ENCODE assay signal across 21 mouse cellular contexts in the genomic region with DNA sequence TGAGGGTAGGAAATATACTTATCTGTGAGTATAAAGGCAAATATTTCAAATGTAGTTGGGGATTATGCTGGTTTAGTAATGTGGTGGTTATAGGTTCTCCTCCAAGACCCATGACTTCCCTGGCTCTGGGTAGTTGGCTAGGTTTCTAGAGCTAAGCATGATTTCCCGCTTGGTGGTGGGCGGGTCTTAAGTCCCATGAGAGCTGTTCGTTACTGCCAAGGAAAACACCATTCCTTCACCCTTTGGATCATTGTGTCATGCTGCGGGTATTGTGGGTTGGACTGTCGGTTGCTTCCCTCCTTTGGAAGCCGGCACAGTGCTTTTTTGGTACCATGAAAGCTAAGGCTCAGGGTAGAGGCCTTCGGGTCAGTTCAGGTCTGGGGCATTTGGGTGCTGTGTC. TPM values are rescaled to one million over a fixed set of nuclear protein-coding genes. Genes with fewer than 3 reads are reported as not detected.
A peak's percentile ranks its signal among the peaks of the same experiment; 100 is the strongest.
DNase-seq lines count a peak whose midpoint lies in the region; ATAC-seq and TF ChIP-seq lines count a peak whose summit lies in the region.
"Had no signal": no experiment of that assay in that cellular context is flagged by ENCODE, and none has a peak within 500 bp of the region (broad histone marks: within the 10 kb centered on the region; RNA-seq: fewer than 3 reads in every experiment).

No protein-coding gene starts in this region.

- H3K27ac ChIP-seq in kidney, adult 2 months (ENCODE audit: insufficient read depth, low read depth, low read length), result no peak overlapping the region
- H3K27ac ChIP-seq in kidney, embryonic 14.5 days (ENCODE audit: low read depth, low read length), result no peak overlapping the region
- H3K27ac ChIP-seq: hindbrain, embryonic 13.5 days; limb, embryonic 12.5 days; liver, embryonic 12.5 days had no signal

- TF ChIP-seq CTCF in kidney, adult 2 months (conservative IDR thresholded peaks at IDR 0.05; ENCODE audit: insufficient read depth, insufficient read length, low read depth, low read length), result no peak

- H3K9me3 ChIP-seq in kidney, embryonic 14.5 days (ENCODE audit: control insufficient read depth, low read length), result no peaks in the 10 kb centered on the region
- H3K9me3 ChIP-seq: hindbrain, embryonic 13.5 days; limb, embryonic 12.5 days; liver, embryonic 12.5 days had no signal

- no peak for TF ChIP-seq POLR2A in kidney, adult 2 months (IDR thresholded peaks at IDR 0.05; ENCODE audit: low read depth, low read length)
- no peak for TF ChIP-seq POLR2A in myocyte (IDR thresholded peaks at IDR 0.05; ENCODE audit: insufficient read length, low read depth)

- H3K79me2 ChIP-seq in myocyte (ENCODE audit: control insufficient read depth, insufficient read depth), result no peaks in the 10 kb centered on the region

- 78% methylated on average over 7 of the region's 7 CpGs for WGBS in kidney, adult 2 months
- 80% methylated on average over 7 of the region's 7 CpGs for WGBS in kidney, embryonic 14.5 days

- no peak overlapping the region for H3K4me2 ChIP-seq in kidney, embryonic 14.5 days (replicated peaks; ENCODE audit: low read depth, low read length)
- H3K4me2 ChIP-seq in myocyte (ENCODE audit: low read depth), result peak overlapping the region; percentile 32
- H3K4me2 ChIP-seq: hindbrain, embryonic 13.5 days; limb, embryonic 12.5 days; liver, embryonic 12.5 days had no signal

- peak; percentile 16 for DNase-seq in adrenal gland, postnatal 10 days
- DNase-seq in adrenal gland, adult 18-20 months (ENCODE audit: low spot score in 2 of 2), result no peak
- DNase-seq in kidney, adult 2 months, result peak; percentile 50
- peak; percentile 78 for DNase-seq in fat pad, adult 2 months (ENCODE audit: extremely low read depth, low read depth, low spot score)
- no peak for DNase-seq in cerebellum, adult 9-10 months
- DNase-seq in left cerebral cortex, adult 8-10 months (ENCODE audit: low spot score in 2 of 2), result no peak
- DNase-seq: adrenal gland, adult 8-10 months; cerebellum, adult 11-12 months; cerebellum, postnatal 25 days; embryo, embryonic 11 days; lung, adult 2 months; lung, postnatal 36 days; thymus, postnatal 25 days had no signal

- H3K4me3 ChIP-seq in kidney, adult 2 months (ENCODE audit: insufficient read depth, low read depth, low read length), result no peak overlapping the region
- H3K4me3 ChIP-seq in kidney, embryonic 14.5 days (ENCODE audit: low read length), result no peak overlapping the region
- no peak overlapping the region for H3K4me3 ChIP-seq in myocyte
- H3K4me3 ChIP-seq: hindbrain, embryonic 13.5 days; limb, embryonic 12.5 days; liver, embryonic 12.5 days had no signal

- no peak for ATAC-seq in kidney, embryonic 14.5 days (ENCODE audit: low FRiP score, low TSS enrichment)
- ATAC-seq: inflammation-experienced regulatory T-cells, adult 6 months; liver, embryonic 12.5 days had no signal

- no peaks in the 10 kb centered on the region for H3K4me1 ChIP-seq in kidney, adult 2 months (ENCODE audit: control insufficient read depth, insufficient read depth, low read length)
- H3K4me1 ChIP-seq in kidney, embryonic 14.5 days (ENCODE audit: control insufficient read depth, insufficient read depth, low read length), result no peaks in the 10 kb centered on the region
- H3K4me1 ChIP-seq: hindbrain, embryonic 13.5 days; limb, embryonic 12.5 days; liver, embryonic 12.5 days had no signal

- H3K27me3 ChIP-seq in kidney, adult 2 months (replicated peaks; ENCODE audit: control insufficient read depth, insufficient read depth, low read length), result no peaks in the 10 kb centered on the region
- no peaks in the 10 kb centered on the region for H3K27me3 ChIP-seq in kidney, embryonic 14.5 days (ENCODE audit: control insufficient read depth, insufficient read depth, low read length)
- H3K27me3 ChIP-seq in myocyte (ENCODE audit: control insufficient read depth, insufficient read depth, insufficient read length), result no peaks in the 10 kb centered on the region
- H3K27me3 ChIP-seq: CH12.LX; hindbrain, embryonic 13.5 days; limb, embryonic 12.5 days; liver, embryonic 12.5 days had no signal

- no peak overlapping the region for H3ac ChIP-seq in myocyte (ENCODE audit: control insufficient read depth, insufficient read length)

- H3K9ac ChIP-seq in kidney, embryonic 14.5 days (ENCODE audit: low read depth, low read length), result no peak overlapping the region
- H3K9ac ChIP-seq: hindbrain, embryonic 13.5 days; limb, embryonic 12.5 days; liver, embryonic 12.5 days had no signal

- no peaks in the 10 kb centered on the region for H3K36me3 ChIP-seq in kidney, adult 2 months (ENCODE audit: control insufficient read depth, insufficient read depth, low read length)
- H3K36me3 ChIP-seq in kidney, embryonic 14.5 days (ENCODE audit: control insufficient read depth, insufficient read depth, low read length), result no peaks in the 10 kb centered on the region
- peaks cover 9% of the 10 kb centered on the region for H3K36me3 ChIP-seq in myocyte (ENCODE audit: control insufficient read depth, insufficient read depth)

TF ChIP-seq in myocyte, 11 proteins besides CTCF, POLR2A, EP300 and RAD21:
- TF ChIP-seq SRF (IDR thresholded peaks at IDR 0.05; ENCODE audit: control insufficient read depth, insufficient read length, low read depth) (no peak), TCF3 (IDR thresholded peaks at IDR 0.05; ENCODE audit: insufficient read length, low read depth) (no peak), CEBPB (IDR thresholded peaks at IDR 0.05; ENCODE audit: insufficient read depth, poor library complexity, severe bottlenecking) (no peak), REST (IDR thresholded peaks at IDR 0.05; ENCODE audit: insufficient read depth, insufficient read length) (no peak), TCF12 (IDR thresholded peaks at IDR 0.05; ENCODE audit: insufficient read depth, poor library complexity, severe bottlenecking) (no peak), E2F4 (IDR thresholded peaks at IDR 0.05; ENCODE audit: insufficient read depth) (no peak), USF1 (IDR thresholded peaks at IDR 0.05; ENCODE audit: low read depth) (no peak), MAX (IDR thresholded peaks at IDR 0.05; ENCODE audit: low read depth) (no peak)

RNA-seq across cellular contexts. Expression of a gene that starts 40.6 kb away (rescaled TPM):
- 1 to 10 TPM in 1 of 2 experiments, under 1 TPM in 1; 0.30 to 1.1 TPM for total RNA-seq in adrenal gland, postnatal 10 days (2021)
- under 1 TPM; 0.16 to 0.43 TPM for total RNA-seq in adrenal gland, adult 18-20 months (2021)
- polyA plus RNA-seq in kidney, adult 2 months (2012; rRNA removed), result 0.17 and 0.19 TPM in 2 replicates
- 0.20 and 0.28 TPM in 2 replicates for polyA plus RNA-seq in kidney, embryonic 14.5 days (2014; fragmentation: Nextera tagmentation; extraction: Ambion mirVana)
- polyA plus RNA-seq in myocyte (2012; fragmentation: generic; extraction: Trizol), result 0.01 TPM
- total RNA-seq in left cerebral cortex, adult 8-10 months (2022), result under 1 TPM; 0.41 to 0.68 (median 0.55) TPM
- total RNA-seq: gastrocnemius, adult 18-20 months had no signal

Comparison
In these comparisons a context has a peak if more than half of its experiments do, and no peak if none do; other contexts are left out.
1. DNase-seq: peak in adrenal gland, postnatal 10 days (single experiment), kidney, adult 2 months (single experiment) and fat pad, adult 2 months (single experiment); none in adrenal gland, adult 18-20 months (0 of 2), cerebellum, adult 9-10 months (single experiment) and left cerebral cortex, adult 8-10 months (0 of 2).